Mouse (Mus musculus) erythroblast, embryonic 14.5 days (primary cell): ENCODE data around the gene Fbxw5. TPM values are rescaled to one million over a fixed set of nuclear protein-coding genes. Genes with fewer than 3 reads are reported as not detected.
A peak's percentile ranks its signal among the peaks of the same experiment; 100 is the strongest.

Experiments used
- H3K27me3 ChIP-seq: 2 replicates; pipeline ENCODE4 v1.6.1; 2012; ENCODE audit warnings: inconsistent platforms; ENCODE audit not compliant: control insufficient read depth
- H3K36me3 ChIP-seq: 2 replicates; pipeline ENCODE4 v1.6.1; 2012; ENCODE audit warnings: mild to moderate bottlenecking, inconsistent platforms; ENCODE audit not compliant: control insufficient read depth
- H3K4me1 ChIP-seq: 2 replicates; pipeline ENCODE4 v1.6.1; 2012; ENCODE audit warnings: inconsistent platforms; ENCODE audit not compliant: control insufficient read depth
- H3K4me3 ChIP-seq: replicated peaks from 2 replicates; pipeline ENCODE3; 2012; ENCODE audit warnings: moderate library complexity, mild to moderate bottlenecking, inconsistent platforms
- H3K9me3 ChIP-seq: 2 replicates; pipeline ENCODE4 v1.6.1; 2012; ENCODE audit warnings: low read length, inconsistent platforms, mixed read lengths; ENCODE audit not compliant: control insufficient read depth
- GATA1 ChIP-seq: IDR thresholded peaks from 2 replicates; pipeline ENCODE4 v1.6.1; 2012; ENCODE audit warnings: low read length, inconsistent platforms, mixed read lengths
- TAL1 ChIP-seq: IDR thresholded peaks from 3 replicates; pipeline ENCODE4 v1.6.1; 2012; ENCODE audit warnings: low read length, inconsistent platforms, mixed read lengths
- polyA plus RNA-seq: library from polyadenylated mRNA; stranded (reverse); fragments of >175 nt; gene quantifications from 2 replicates; pipeline ENCODE4 v1.2.3, GENCODE M21; 2012

Gene Fbxw5
- polyA plus RNA-seq, 1 experiment: 3.9 TPM

- TF ChIP-seq GATA1 (no peak), TAL1 (no peak)
- H3K27me3 ChIP-seq: no peaks in the 10 kb centered on the region
- H3K4me1 ChIP-seq: peaks cover 49% of the 10 kb centered on the region
- no peaks in the 10 kb centered on the region for H3K9me3 ChIP-seq
- H3K4me3 ChIP-seq: peak within 1 kb of the TSS; percentile 72
- H3K36me3 ChIP-seq: peaks cover 18% of the 10 kb centered on the region
These were observed 39.8 kb upstream of the Fbxw5 start, which contains the start of gene Paxx for GRCm38 (mm10) chr2:25460551-25461309. Paxx (minus strand) TSS chr2:25461094.

GRCm38 (mm10) chr2:25461407-25461806 is 39.1 kb upstream of the Fbxw5 start:
- Histone ChIP-seq H3K36me3 (peaks cover 18% of the 10 kb centered on the region), H3K27me3 (no peaks in the 10 kb centered on the region), H3K4me1 (peaks cover 46% of the 10 kb centered on the region), H3K4me3 (peak overlapping the region; percentile 72), H3K9me3 (no peaks in the 10 kb centered on the region)
- no peak for TF ChIP-seq GATA1
- no peak for TF ChIP-seq TAL1

DNA sequence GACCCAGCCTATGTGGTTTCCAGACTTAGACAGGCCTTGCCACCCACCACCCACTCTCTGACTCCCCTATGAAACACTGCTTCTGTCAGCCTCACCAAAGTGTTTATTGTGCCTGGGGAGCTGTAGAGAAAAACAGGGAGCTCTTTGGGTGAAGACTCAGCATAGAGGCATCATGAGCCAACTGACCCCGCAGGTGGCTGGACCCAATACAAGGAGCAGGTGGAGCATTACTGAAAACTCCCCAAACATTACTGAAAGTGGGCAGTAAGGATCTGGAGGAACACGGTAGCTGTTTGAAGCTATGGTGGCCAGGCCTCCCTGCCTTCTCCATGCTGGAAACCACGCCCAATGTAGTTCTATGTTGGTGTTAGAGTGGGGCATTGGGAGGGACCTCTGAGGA is 36.9 kb upstream of the Fbxw5 start:
- Histone ChIP-seq H3K36me3 (peaks cover 6% of the 10 kb centered on the region), H3K27me3 (no peaks in the 10 kb centered on the region), H3K4me1 (peaks cover 33% of the 10 kb centered on the region), H3K9me3 (no peaks in the 10 kb centered on the region), H3K4me3 (no peak overlapping the region)
- TF ChIP-seq GATA1: no peak
- no peak for TF ChIP-seq TAL1

DNA sequence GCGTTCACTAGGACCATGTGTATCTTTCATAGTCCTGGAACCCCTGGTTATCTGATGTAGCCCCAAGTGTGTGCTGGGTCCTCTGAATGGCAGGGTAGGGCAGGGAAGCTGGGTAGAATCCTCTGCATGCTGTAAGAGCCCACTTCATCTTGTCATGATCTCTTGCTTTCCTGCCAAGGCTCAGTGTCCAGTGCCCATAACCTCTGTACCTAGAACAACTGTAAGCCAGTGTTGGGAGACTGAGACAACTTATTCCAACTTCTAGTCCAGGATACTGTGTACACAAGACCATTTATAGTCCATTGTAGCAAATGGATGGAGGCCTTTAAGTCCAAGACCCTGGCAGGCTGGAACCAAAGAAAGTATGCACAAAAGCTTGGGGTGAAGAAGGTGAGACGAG is 35.3 kb upstream of the Fbxw5 start:
- Histone ChIP-seq H3K36me3 (no peaks in the 10 kb centered on the region), H3K4me3 (no peak overlapping the region), H3K9me3 (no peaks in the 10 kb centered on the region), H3K4me1 (peaks cover 16% of the 10 kb centered on the region), H3K27me3 (no peaks in the 10 kb centered on the region)
- TF ChIP-seq GATA1: no peak
- TF ChIP-seq TAL1: no peak

- Histone ChIP-seq H3K4me1 (peaks cover 9% of the 10 kb centered on the region), H3K9me3 (no peaks in the 10 kb centered on the region), H3K4me3 (no peak overlapping the region), H3K36me3 (no peaks in the 10 kb centered on the region), H3K27me3 (no peaks in the 10 kb centered on the region)
- no peak for TF ChIP-seq GATA1
- no peak for TF ChIP-seq TAL1
These were observed 34.5 kb upstream of the Fbxw5 start for GRCm38 (mm10) chr2:25465816-25466635.

GRCm38 (mm10) chr2:25467606-25468303 is 32.8 kb upstream of the Fbxw5 start:
- Histone ChIP-seq H3K9me3 (no peaks in the 10 kb centered on the region), H3K27me3 (no peaks in the 10 kb centered on the region), H3K4me1 (peaks cover 2% of the 10 kb centered on the region), H3K4me3 (no peak overlapping the region), H3K36me3 (no peaks in the 10 kb centered on the region)
- TF ChIP-seq GATA1 (no peak), TAL1 (no peak)

GRCm38 (mm10) chr2:25468962-25469915 is 31.3 kb upstream of the Fbxw5 start:
- Histone ChIP-seq H3K4me3 (no peak overlapping the region), H3K4me1 (peaks cover 2% of the 10 kb centered on the region), H3K9me3 (no peaks in the 10 kb centered on the region), H3K27me3 (no peaks in the 10 kb centered on the region), H3K36me3 (no peaks in the 10 kb centered on the region)
- TF ChIP-seq TAL1 (no peak), GATA1 (no peak)

GRCm38 (mm10) chr2:25469969-25470368 is 30.6 kb upstream of the Fbxw5 start, which contains the start of gene Ptgds:
Ptgds (minus strand) TSS chr2:25470046.
- TF ChIP-seq GATA1: no peak
- TF ChIP-seq TAL1: no peak
- no peaks in the 10 kb centered on the region for H3K36me3 ChIP-seq
- no peaks in the 10 kb centered on the region for H3K9me3 ChIP-seq
- no peaks in the 10 kb centered on the region for H3K27me3 ChIP-seq
- no peak within 1 kb of the TSS for H3K4me3 ChIP-seq
- H3K4me1 ChIP-seq: peaks cover 2% of the 10 kb centered on the region
